Mouse (Mus musculus): ENCODE data around the gene Rbm28.

DNA sequence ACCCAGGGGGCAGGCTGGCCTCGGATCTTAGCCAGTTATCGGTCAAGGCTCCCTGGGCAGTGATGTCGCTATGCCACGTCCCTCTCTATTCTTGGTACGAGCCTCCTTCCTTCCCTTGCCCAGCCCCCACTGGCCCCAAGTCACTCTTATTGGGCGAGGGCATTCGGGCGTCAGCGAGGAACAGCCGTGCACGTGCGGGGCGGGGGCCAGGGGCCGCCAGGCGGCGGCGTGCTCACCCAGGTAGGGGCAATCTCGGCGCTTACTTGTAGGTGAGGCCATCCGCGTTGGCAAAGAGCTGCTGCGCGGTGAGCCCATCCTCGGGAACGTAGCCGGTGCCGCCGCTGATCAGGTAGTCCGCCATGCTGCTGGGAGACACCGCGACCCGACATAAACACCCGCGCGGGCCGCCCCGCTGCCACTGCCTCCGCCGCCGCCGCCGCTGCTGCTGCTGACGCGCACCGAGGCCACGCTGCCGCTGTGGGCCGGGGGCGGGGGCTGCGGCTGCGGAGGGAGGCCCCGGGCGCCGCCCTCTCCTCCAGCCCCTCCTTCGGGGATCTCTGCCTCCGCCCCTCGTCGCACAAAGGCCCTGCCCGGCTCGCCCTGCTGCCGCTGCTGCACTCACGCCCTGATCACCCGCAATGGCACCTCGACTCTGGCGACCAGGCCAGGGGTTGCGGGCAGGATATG is 47.1 kb upstream of the Rbm28 start:
- TF ChIP-seq POLR2A (IDR thresholded peaks at IDR 0.05; ENCODE audit: borderline replicate concordance, low read depth, low read length) (no peak), CTCF (IDR thresholded peaks at IDR 0.05; ENCODE audit: low read depth, low read length) (no peak)

Data from bone marrow macrophage, adult 2 months (primary cell).